Mouse (Mus musculus) heart, postnatal 25 days (tissue): ENCODE data around the gene Miox. TPM values are rescaled to one million over a fixed set of nuclear protein-coding genes. Genes with fewer than 3 reads are reported as not detected.

ENCODE experiments used
- DNase-seq: peaks from one replicate; pipeline ENCODE4 v3.0.0; 2022; ENCODE audit warnings: low spot score
- intact Hi-C: fragments of 180-260 bp; cut with DNase I; formaldehyde crosslinking; loops from one replicate; pipeline ENCODE4 v1.15.1; 2025
- total RNA-seq, 2 experiments: library from RNA; stranded (reverse); gene quantifications; 2 replicates each; pipeline ENCODE4 v1.2.3; 2021

Miox gene
- not detected for total RNA-seq

- intact Hi-C loops = no loop called here
- DNase-seq = no peak
Observed at GRCm38 (mm10) chr15:89334271-89334670, at the start of gene Miox. Miox (plus strand) TSS chr15:89334398.

GRCm38 (mm10) chr15:89285004-89285403, 49.2 kb upstream of the Miox start:
- intact Hi-C loops = no loop called here
- no peak for DNase-seq

GRCm38 (mm10) chr15:89285478-89285877, 48.7 kb upstream of the Miox start:
- intact Hi-C loops = no loop called here
- no peak for DNase-seq

GRCm38 (mm10) chr15:89286114-89286513, 48.1 kb upstream of the Miox start:
- intact Hi-C loops = no loop called here
- DNase-seq = no peak

GRCm38 (mm10) chr15:89286582-89286981, 47.6 kb upstream of the Miox start:
- intact Hi-C loops = no loop called here

GRCm38 (mm10) chr15:89288227-89288767, 45.9 kb upstream of the Miox start:
- intact Hi-C loops = no loop called here
- no peak for DNase-seq

More at GRCm38 (mm10) chr15:89286582-89286981, 47.6 kb upstream of the Miox start:
- no peak for DNase-seq

- intact Hi-C loops = no loop called here
- no peak for DNase-seq
Observed at GRCm38 (mm10) chr15:89289455-89289854, 44.7 kb upstream of the Miox start.

GRCm38 (mm10) chr15:89291521-89291920, 42.7 kb upstream of the Miox start:
- no peak for DNase-seq

GRCm38 (mm10) chr15:89292795-89293194, 41.4 kb upstream of the Miox start:
- intact Hi-C loops = no loop called here
- no peak for DNase-seq

More at GRCm38 (mm10) chr15:89291521-89291920, 42.7 kb upstream of the Miox start:
- intact Hi-C loops = no loop called here

- intact Hi-C loops = no loop called here
- no peak for DNase-seq
Observed at GRCm38 (mm10) chr15:89293778-89294177, 40.4 kb upstream of the Miox start.

- intact Hi-C loops = no loop called here
- DNase-seq = no peak
Observed at GRCm38 (mm10) chr15:89295580-89296165, 38.5 kb upstream of the Miox start.

GRCm38 (mm10) chr15:89296465-89296864, 37.7 kb upstream of the Miox start:
- DNase-seq = peak; percentile 27
- intact Hi-C loops = no loop called here

GRCm38 (mm10) chr15:89297695-89298094, 36.5 kb upstream of the Miox start:
- no peak for DNase-seq
- intact Hi-C loops = no loop called here

- intact Hi-C loops = no loop called here
- no peak for DNase-seq
Observed at GRCm38 (mm10) chr15:89300180-89300579, 34.0 kb upstream of the Miox start.

- intact Hi-C loops = no loop called here
- DNase-seq = no peak
Observed at GRCm38 (mm10) chr15:89300600-89300999, 33.6 kb upstream of the Miox start.

GRCm38 (mm10) chr15:89305966-89306365, 28.2 kb upstream of the Miox start:
- intact Hi-C loops = no loop called here
- no peak for DNase-seq

- DNase-seq = no peak
- intact Hi-C loops = no loop called here
Observed at GRCm38 (mm10) chr15:89307461-89307860, 26.7 kb upstream of the Miox start.

- intact Hi-C loops = no loop called here
- DNase-seq = no peak
Observed at GRCm38 (mm10) chr15:89308406-89309139, 25.6 kb upstream of the Miox start.

- no peak for DNase-seq
- intact Hi-C loops = no loop called here
Observed at GRCm38 (mm10) chr15:89309962-89310498, 24.2 kb upstream of the Miox start.

- intact Hi-C loops = no loop called here
- no peak for DNase-seq
Observed at GRCm38 (mm10) chr15:89313359-89313758, 20.8 kb upstream of the Miox start.

- intact Hi-C loops = loop anchor here (2.0 kb wide), 1 partner anchor 41 kb away; the partner anchor contains the start of genes Lmf2 and Ncaph2
- DNase-seq = no peak
Observed at GRCm38 (mm10) chr15:89314107-89314506, 20.1 kb upstream of the Miox start.
